Mouse (Mus musculus) lung, adult 2 months (tissue): Measurements from ENCODE around the gene Dync1h1. TPM values are rescaled to one million over a fixed set of nuclear protein-coding genes. Genes with fewer than 3 reads are reported as not detected.

ENCODE experiments used
- DNase-seq: peaks from one replicate; pipeline ENCODE4 v3.0.0; 2022
- H3K4me1 ChIP-seq: fragments of 200-500 bp; 2 replicates; pipeline ENCODE4 v1.6.1; 2011; ENCODE audit warnings: low read length; ENCODE audit not compliant: control insufficient read depth, insufficient read depth
- H3K4me3 ChIP-seq: fragments of 200-500 bp; replicated peaks from 2 replicates; pipeline ENCODE3; 2011; ENCODE audit warnings: low read depth, mild to moderate bottlenecking, control low read depth, low read length; ENCODE audit errors: extremely low read depth
- CTCF ChIP-seq: fragments of 200-500 bp; IDR thresholded peaks from 2 replicates; pipeline ENCODE4 v1.5.1; 2011; ENCODE audit warnings: mild to moderate bottlenecking, low read length, control low read depth; ENCODE audit not compliant: insufficient read depth
- POLR2A ChIP-seq: fragments of 200-500 bp; IDR thresholded peaks from 2 replicates; pipeline ENCODE4 v1.6.1; 2011; ENCODE audit warnings: low read depth, mild to moderate bottlenecking, control low read depth, low read length, borderline replicate concordance; ENCODE audit errors: extremely low read depth
- WGBS: fragments of 180-500 bp; shearing (Covaris S2); methylation state at CpG from one replicate; pipeline ENCODE4 v1.1.7; 2018; 5-methylcytosine and 5-hydroxymethylcytosine counted together
- polyA plus RNA-seq: library from polyadenylated mRNA; depleted of rRNA; stranded (reverse); fragments of >200 nt; gene quantifications from 2 replicates; pipeline ENCODE4 v1.2.3, GENCODE M21; 2012

Dync1h1 gene
- polyA plus RNA-seq, 1 experiment: 294 TPM

GRCm38 (mm10) chr12:110650241-110650641, 49.0 kb downstream of the Dync1h1 start:
- 79% methylated on average over 8 of the region's 8 CpGs for WGBS

GRCm38 (mm10) chr12:110651464-110651863, 50.2 kb downstream of the Dync1h1 start:
- WGBS: 96% methylated on average over 17 of the region's 17 CpGs
- H3K4me1 ChIP-seq: no peaks in the 10 kb centered on the region
- no peak for DNase-seq
- H3K4me3 ChIP-seq: no peak overlapping the region
- TF ChIP-seq POLR2A: no peak
- TF ChIP-seq CTCF: no peak

More at GRCm38 (mm10) chr12:110650241-110650641, 49.0 kb downstream of the Dync1h1 start:
- TF ChIP-seq POLR2A (no peak), CTCF (no peak)
- H3K4me3 ChIP-seq: no peak overlapping the region
- H3K4me1 ChIP-seq: no peaks in the 10 kb centered on the region
- DNase-seq: no peak

GRCm38 (mm10) chr12:110661746-110662145, 60.5 kb downstream of the Dync1h1 start:
- WGBS: 95% methylated on average over 14 of the region's 14 CpGs
- no peak overlapping the region for H3K4me3 ChIP-seq

GRCm38 (mm10) chr12:110667466-110668077, 66.3 kb downstream of the Dync1h1 start:
- no peak for DNase-seq

More at GRCm38 (mm10) chr12:110661746-110662145, 60.5 kb downstream of the Dync1h1 start:
- no peak for TF ChIP-seq CTCF
- no peak for TF ChIP-seq POLR2A
- no peaks in the 10 kb centered on the region for H3K4me1 ChIP-seq
- DNase-seq: no peak

GRCm38 (mm10) chr12:110674243-110674642, 73.0 kb downstream of the Dync1h1 start:
- 50% methylated on average over 5 of the region's 5 CpGs for WGBS
- TF ChIP-seq POLR2A: no peak
- TF ChIP-seq CTCF: no peak

More at GRCm38 (mm10) chr12:110667466-110668077, 66.3 kb downstream of the Dync1h1 start:
- 69% methylated on average over 13 of the region's 13 CpGs for WGBS
- no peak for TF ChIP-seq CTCF
- TF ChIP-seq POLR2A: no peak
- H3K4me3 ChIP-seq: no peak overlapping the region
- no peaks in the 10 kb centered on the region for H3K4me1 ChIP-seq

GRCm38 (mm10) chr12:110681191-110681590, 79.9 kb downstream of the Dync1h1 start:
- DNase-seq: no peak
- WGBS: 22% methylated on average over 7 of the region's 7 CpGs
- no peaks in the 10 kb centered on the region for H3K4me1 ChIP-seq
- no peak overlapping the region for H3K4me3 ChIP-seq
- TF ChIP-seq CTCF (no peak), POLR2A (no peak)

More at GRCm38 (mm10) chr12:110674243-110674642, 73.0 kb downstream of the Dync1h1 start:
- DNase-seq: no peak
- Histone ChIP-seq H3K4me1 (no peaks in the 10 kb centered on the region), H3K4me3 (no peak overlapping the region)

GRCm38 (mm10) chr12:110681878-110682277, 80.6 kb downstream of the Dync1h1 start:
- 0 out of 2 replicates have a peak, but pooled peaks cover 1% of the 10 kb centered on the region for H3K4me1 ChIP-seq
- TF ChIP-seq POLR2A: no peak
- TF ChIP-seq CTCF: no peak
- no peak overlapping the region for H3K4me3 ChIP-seq
- WGBS: 59% methylated on average over 3 of the region's 3 CpGs
- DNase-seq: no peak

GRCm38 (mm10) chr12:110682561-110683299, 81.5 kb downstream of the Dync1h1 start, which contains the start of gene 1700001K19Rik:
1700001K19Rik (minus strand) TSS chr12:110682619.
- no peak for DNase-seq
- H3K4me3 ChIP-seq: no peak within 1 kb of the TSS
- peaks cover 2% of the 10 kb centered on the region; the same call in 1 of the 2 replicates for H3K4me1 ChIP-seq
- TF ChIP-seq CTCF (no peak), POLR2A (no peak)
- WGBS: 72% methylated on average over 9 of the region's 9 CpGs

GRCm38 (mm10) chr12:110683580-110683979, 82.3 kb downstream of the Dync1h1 start:
- no peak overlapping the region for H3K4me3 ChIP-seq
- peaks cover 9% of the 10 kb centered on the region for H3K4me1 ChIP-seq
- WGBS: no CpG with 5 or more reads among the region's 1 CpGs
- TF ChIP-seq CTCF (no peak), POLR2A (no peak)
- DNase-seq: no peak
